In genomic region chr10:95940046-95940900, GRCm38 (mm10) we compare ENCODE assay signal across 8 mouse cellular contexts. TPM values are rescaled to one million over a fixed set of nuclear protein-coding genes. Genes with fewer than 3 reads are reported as not detected.
A peak's percentile ranks its signal among the peaks of the same experiment; 100 is the strongest.
DNase-seq lines count a peak whose midpoint lies in the region; ATAC-seq lines count a peak whose summit lies in the region.

Gene Eea1 (plus strand): TSS chr10:95940650.

- H3K9me3 ChIP-seq in intestine, embryonic 15.5 days, result no peaks in the 10 kb centered on the region

- intact Hi-C loops in gastrocnemius, postnatal 36 days (cut with DNase I), result no loop called here
- intact Hi-C loops in left cerebral cortex, postnatal 14 days (cut with DNase I), result no loop called here

- H3K4me3 ChIP-seq in intestine, embryonic 15.5 days (replicated peaks), result peak within 1 kb of the TSS; percentile 87

- peak within 1 kb of the TSS; percentile 96 for H3K27ac ChIP-seq in intestine, embryonic 15.5 days

- H3K36me3 ChIP-seq in intestine, embryonic 15.5 days, result no peaks in the 10 kb centered on the region

- peak; percentile 99 for ATAC-seq in intestine, embryonic 15.5 days
- ATAC-seq in megakaryocyte-erythroid progenitor cell, adult 5-6 weeks (replicated peaks; ENCODE audit: low FRiP score, low TSS enrichment, poor library complexity, severe bottlenecking), result peak; percentile 87

- H3K4me1 ChIP-seq in intestine, embryonic 15.5 days (replicated peaks), result 0 out of 2 replicates have a peak, but pooled peaks cover 6% of the 10 kb centered on the region

- peak; percentile 89 for DNase-seq in adrenal gland, adult 8-10 months
- DNase-seq in embryo, embryonic 11.5 days (ENCODE audit: low read depth, low spot score), result peak; percentile 85
- DNase-seq in gastrocnemius, postnatal 36 days, result peak; percentile 84 to 89
- peak; percentile 89 to 91 for DNase-seq in left cerebral cortex, postnatal 14 days (ENCODE audit: low spot score in 2 of 2)
- DNase-seq in right cerebral cortex, postnatal 14 days, result peak; percentile 86
- DNase-seq in urinary bladder, postnatal 36 days (ENCODE audit: low spot score in 2 of 2), result peak; percentile 86 to 91

- no peaks in the 10 kb centered on the region for H3K27me3 ChIP-seq in intestine, embryonic 15.5 days (replicated peaks)

- H3K4me2 ChIP-seq in intestine, embryonic 15.5 days (replicated peaks), result peak within 1 kb of the TSS; percentile 88

- peak within 1 kb of the TSS; percentile 81 for H3K9ac ChIP-seq in intestine, embryonic 15.5 days

- under 1% methylated on average over 52 of the region's 59 CpGs for WGBS in intestine, embryonic 15.5 days

RNA-seq across cellular contexts. Expression of gene Eea1, which starts in this region (rescaled TPM):
- 10 to 100 TPM; 26.1 to 47.8 (median 33.7) TPM for total RNA-seq in adrenal gland, adult 8-10 months (2022)
- total RNA-seq in gastrocnemius, postnatal 36 days (2021), result 10 to 100 TPM; 18.1 to 23.3 TPM
- polyA plus RNA-seq in intestine, embryonic 15.5 days (2015; fragmentation: Nextera tagmentation; extraction: Ambion mirVana), result 19.9 and 22.4 TPM in 2 replicates
- total RNA-seq in left cerebral cortex, postnatal 14 days (2021), result 10 to 100 TPM; 24.8 to 28.7 TPM
- total RNA-seq in megakaryocyte-erythroid progenitor cell, adult 5-6 weeks (2014; fragmentation: Nextera tagmentation), result 24.1 and 27.6 TPM in 2 replicates
- 39.7 and 39.9 TPM in 2 replicates for total RNA-seq in megakaryocyte-erythroid progenitor cell, adult 5-6 weeks (2017)

Comparison
In these comparisons a context has a peak if more than half of its experiments do, and no peak if none do; other contexts are left out.
1. Peak in every context shown above with its lines: DNase-seq, ATAC-seq, H3K4me3 ChIP-seq and H3K27ac ChIP-seq.